Mouse (Mus musculus) embryonic stem cell, embryonic (primary cell): ENCODE measurements around the gene Tsn.

ENCODE experiments used
- CTCF ChIA-PET, 4 experiments: fragments of 300-600 bp in 2 of 4; fragments of 350-600 bp in 2 of 4; sonication (Branson Sonifier 250); formaldehyde crosslinking; loops; one replicate each; lab custom pipeline; 2022; ENCODE audit warnings: inconsistent platforms in 2 of 4; lab: Charles Lee
- POLR2A ChIA-PET, 4 experiments: fragments of 300-600 bp in 2 of 4; fragments of 350-600 bp in 2 of 4; sonication (Branson Sonifier 250); formaldehyde crosslinking; loops; one replicate each; lab custom pipeline; 2022; ENCODE audit warnings: antibody characterized with exemption in 4 of 4, inconsistent platforms in 1 of 4; lab: Charles Lee

Tsn gene

DNA sequence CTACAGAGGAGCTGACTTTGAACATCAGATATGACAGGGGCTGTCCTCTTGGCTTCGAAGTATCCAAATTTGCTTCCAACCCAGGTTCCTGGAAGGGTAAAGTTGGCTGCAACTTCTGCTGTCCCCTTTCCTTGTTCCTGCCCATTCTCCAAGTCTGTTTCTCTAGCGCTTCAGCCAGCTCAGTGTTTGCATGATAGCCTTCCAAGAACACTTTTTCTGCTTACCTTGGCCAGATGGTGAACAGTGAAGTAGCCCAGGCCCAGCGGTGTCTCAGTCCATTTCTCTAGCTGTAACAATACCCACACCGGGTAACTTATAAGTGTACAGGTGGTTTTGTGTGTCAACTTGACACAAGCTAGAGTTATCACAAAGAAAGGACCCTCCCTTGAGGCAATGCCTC lies 19.2 kb downstream of the Tsn start:
- POLR2A ChIA-PET, result interaction anchor here in 1 of 4 experiments (0.9 to 6.2 kb wide), 3 partner anchors 11 to 19 kb away, joined by 4 to 44 read pairs (median 4); partner anchors contain the start of gene Tsn
- CTCF ChIA-PET, result interaction anchor here in 1 of 4 experiments (1.2 kb wide), 1 partner anchor 28 kb away, joined by 3 read pairs; no protein-coding TSS in a partner anchor

DNA sequence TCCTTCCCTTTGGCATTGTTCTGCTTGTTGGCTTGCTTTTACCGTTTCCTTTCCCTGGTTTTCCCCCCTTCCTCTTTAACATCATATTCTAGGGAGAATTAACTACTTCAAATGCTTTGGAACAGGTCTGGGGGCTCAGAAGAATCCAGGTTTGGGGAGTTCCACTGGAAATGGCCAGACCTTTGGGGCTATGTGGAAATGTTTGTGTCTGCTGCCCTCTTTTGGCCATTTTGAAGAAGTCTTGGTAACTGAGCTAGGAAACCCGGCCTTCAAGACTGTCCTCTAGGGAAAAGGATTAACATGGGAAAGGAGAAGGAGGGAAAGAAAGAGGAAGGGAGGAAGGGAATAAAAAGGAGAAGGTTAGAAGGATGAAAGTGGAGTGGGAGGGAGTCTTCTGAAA lies 36.4 kb downstream of the Tsn start:
- CTCF ChIA-PET, result interaction anchor here in 3 of 4 experiments (0.6 to 1.5 kb wide), 11 partner anchors 21 to 1696 kb away, joined by 3 to 16 read pairs (median 3); partner anchors contain the start of genes Nifk (in 1 of the 3) and Tsn (in 1 of the 3)
- POLR2A ChIA-PET, result interaction anchor here (0.5 to 1.6 kb wide), 7 partner anchors 9 to 506 kb away, joined by 3 to 7 read pairs (median 3); no protein-coding TSS in a partner anchor

DNA sequence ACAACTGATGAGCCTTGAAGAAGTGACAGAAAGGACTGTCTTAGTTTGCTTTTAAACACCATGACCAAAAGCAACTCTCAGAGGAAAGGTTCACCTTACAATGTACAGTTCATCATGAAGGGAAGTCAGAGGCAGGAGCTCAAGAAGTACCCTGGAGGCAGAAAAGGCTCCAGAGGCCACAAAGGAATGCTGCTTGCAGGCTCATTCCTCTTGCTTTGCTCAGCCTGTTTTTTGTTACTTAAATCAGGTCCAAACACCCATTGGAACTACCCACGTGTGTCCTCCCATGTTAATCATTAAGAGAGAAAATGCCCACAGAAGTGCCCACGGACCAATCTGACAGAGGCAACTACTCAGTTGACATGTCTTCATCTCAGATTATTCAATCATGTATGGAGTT lies 59.6 kb downstream of the Tsn start:
- CTCF ChIA-PET, result interaction anchor here in 2 of 4 experiments (0.5 to 0.6 kb wide), 2 partner anchors 14 to 1536 kb away, joined by 3 read pairs; no protein-coding TSS in a partner anchor
- POLR2A ChIA-PET, result no interaction called here
